Mouse (Mus musculus) fat pad, adult 2 months (tissue): ENCODE data around the gene Mospd3.

Source experiments
- DNase-seq: peaks from one replicate; pipeline ENCODE4 v3.0.0-alpha.2; 2011; ENCODE audit warnings: low read depth, low spot score; ENCODE audit errors: extremely low read depth

The Mospd3 gene

GRCm38 (mm10) chr5:137583670-137584169 is 17.1 kb downstream of the Mospd3 start:
- DNase-seq, result no peak

DNA sequence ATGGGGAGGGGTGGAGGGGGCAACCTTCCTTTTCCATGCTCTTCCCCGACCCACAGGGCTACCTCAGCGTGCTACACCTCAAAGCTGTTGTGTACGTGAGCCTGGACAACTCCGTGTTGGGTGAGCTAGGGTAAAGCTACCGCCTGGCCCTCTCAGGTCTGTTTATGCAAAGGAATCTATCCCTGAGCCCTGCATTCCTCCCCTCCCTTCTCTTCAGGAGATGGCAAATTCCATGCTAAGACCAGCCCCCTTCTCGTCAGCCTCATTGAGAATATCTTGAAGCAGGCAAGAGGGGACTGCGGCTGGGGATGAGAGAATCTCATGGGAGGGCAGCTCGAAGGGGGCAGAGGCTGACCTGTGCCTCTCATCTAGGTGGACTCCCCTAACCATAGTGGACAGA is 18.2 kb downstream of the Mospd3 start:
- no peak for DNase-seq

DNA sequence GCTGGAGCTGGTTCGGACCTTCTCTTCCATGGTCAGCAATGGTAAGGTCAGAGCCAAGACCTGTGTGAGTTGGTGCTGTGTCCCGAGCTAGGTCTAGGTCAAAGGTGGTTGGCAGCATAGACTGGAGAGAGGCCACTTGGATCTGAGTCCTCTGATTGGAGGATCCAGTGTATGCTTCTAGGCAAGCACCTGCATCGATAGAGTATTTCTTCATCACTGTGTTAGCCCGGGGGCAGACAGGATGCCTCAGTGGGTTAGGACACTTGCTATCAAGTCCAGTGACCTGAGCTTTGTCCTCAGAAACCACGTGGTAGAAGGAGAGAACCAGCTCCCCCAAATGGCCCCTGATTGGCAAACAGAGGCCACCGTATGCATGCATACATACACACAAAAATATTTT is 20.6 kb downstream of the Mospd3 start:
- no peak for DNase-seq

DNA sequence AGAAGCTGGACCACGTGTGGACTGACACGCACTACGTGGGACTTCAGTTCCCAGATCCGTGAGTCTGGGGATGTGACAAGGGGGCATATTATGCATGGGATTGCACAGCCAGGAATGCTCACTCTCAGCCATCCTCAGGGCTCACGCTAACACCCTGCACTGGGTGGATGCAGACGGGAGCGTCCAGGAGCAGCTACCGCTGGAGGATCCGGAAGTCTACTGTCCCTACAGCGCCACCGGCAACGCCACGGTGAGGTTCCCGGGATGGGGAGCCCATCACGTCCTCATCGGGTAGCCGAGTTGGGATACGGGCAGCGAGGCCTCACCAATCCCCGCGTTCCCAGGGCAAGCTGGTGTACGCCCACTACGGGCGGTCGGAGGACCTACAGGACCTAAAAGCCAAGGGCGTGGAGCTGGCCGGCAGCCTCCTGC is 26.4 kb downstream of the Mospd3 start:
- DNase-seq, result no peak

- no peak for DNase-seq
These were observed 29.9 kb downstream of the Mospd3 start for GRCm38 (mm10) chr5:137570691-137571586.

DNA sequence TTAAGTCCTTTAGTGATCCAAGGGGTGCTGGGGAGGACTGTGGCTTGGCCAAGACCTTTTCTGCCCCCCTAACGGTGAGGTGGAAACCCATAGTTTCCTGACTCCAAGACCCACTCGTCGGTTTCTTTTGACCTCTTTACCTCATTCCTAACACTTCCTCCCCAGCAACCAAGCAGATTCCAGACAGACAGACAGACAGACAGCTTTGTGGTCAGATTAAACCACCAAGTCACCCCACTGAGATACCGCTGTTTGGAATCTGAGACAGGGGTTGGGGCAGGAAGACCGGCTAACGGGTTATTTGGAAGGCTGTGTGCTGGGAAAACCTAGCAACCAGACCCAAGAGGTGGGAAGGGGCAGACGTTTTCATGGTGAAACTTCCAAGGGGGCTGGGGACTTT is 30.7 kb downstream of the Mospd3 start:
- DNase-seq, result no peak

DNA sequence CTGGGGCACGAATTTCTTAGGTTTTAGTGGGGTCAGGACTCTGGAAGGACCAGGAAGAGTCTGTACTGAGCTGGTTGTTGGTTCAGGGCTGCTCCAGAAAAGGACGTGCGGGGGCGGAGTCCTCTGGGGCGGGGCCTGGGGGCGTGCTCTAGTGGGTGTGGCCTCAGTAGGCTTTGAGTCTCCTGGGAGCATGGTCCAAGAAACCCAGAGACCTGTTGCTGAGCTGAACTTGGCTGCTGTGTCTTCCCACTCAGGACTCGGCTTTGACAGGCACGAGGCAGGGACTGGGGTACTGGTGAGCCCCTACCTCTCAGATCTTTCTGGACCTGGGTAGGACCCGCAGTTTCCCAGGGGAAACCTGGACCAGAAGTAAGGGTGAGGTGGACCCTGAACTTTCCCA is 31.2 kb downstream of the Mospd3 start, which contains the start of gene Tfr2:
TSS of gene Tfr2 (plus strand) at position 176 of the 400 bp plus-strand sequence.
- DNase-seq, result no peak

DNA sequence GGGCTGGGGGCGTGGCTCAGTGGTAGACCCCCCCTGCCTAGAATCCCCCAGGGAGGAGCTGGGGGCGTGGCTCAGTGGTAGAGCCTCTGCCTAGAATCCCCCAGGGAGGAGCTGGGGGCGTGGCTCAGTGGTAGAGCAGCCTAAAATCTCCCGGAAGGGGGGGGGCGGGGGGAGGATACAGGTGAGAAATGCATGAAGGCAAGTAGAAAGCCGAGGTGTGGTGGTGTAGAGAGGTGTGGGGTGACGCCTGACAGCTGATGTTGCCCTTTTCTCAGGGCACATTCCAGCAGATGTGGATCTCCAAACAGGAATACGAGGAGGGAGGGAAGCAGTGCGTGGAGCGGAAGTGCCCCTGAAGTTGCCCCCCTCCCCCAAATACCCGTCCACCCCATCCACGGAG is 31.8 kb downstream of the Mospd3 start:
- DNase-seq, result no peak

- DNase-seq, result no peak
These were observed 32.5 kb downstream of the Mospd3 start for GRCm38 (mm10) chr5:137568223-137568798.

GRCm38 (mm10) chr5:137566416-137566815 is 34.4 kb downstream of the Mospd3 start:
- DNase-seq, result no peak

DNA sequence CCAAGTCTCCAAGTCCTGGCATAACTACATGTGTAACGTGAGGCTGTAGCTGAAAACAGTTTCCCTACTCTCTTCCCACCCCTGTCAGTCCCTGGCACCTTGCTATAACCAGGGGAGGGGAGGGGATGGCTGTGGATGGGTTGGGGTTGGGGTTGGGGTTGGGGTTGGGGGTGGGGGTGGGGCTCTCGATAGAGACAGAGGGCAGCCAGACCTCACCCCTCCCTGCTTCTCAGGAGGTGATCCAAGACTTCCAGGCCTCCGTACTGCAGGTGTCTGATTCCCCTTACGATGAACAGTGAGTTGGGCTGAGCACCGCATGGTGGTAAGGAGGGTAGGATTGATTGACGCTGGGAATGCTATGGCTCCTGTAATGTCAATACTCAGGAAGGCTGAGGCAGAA is 35.1 kb downstream of the Mospd3 start:
- DNase-seq, result no peak

- DNase-seq, result no peak
These were observed 37.9 kb downstream of the Mospd3 start for GRCm38 (mm10) chr5:137562965-137563364.

GRCm38 (mm10) chr5:137561556-137561955 is 39.3 kb downstream of the Mospd3 start:
- DNase-seq, result no peak

- DNase-seq, result no peak
These were observed 47.0 kb downstream of the Mospd3 start for GRCm38 (mm10) chr5:137553898-137554297.

GRCm38 (mm10) chr5:137553411-137553837 is 47.4 kb downstream of the Mospd3 start, which contains the start of gene Actl6b:
Gene Actl6b (plus strand): TSS chr5:137553517.
- DNase-seq, result no peak

DNA sequence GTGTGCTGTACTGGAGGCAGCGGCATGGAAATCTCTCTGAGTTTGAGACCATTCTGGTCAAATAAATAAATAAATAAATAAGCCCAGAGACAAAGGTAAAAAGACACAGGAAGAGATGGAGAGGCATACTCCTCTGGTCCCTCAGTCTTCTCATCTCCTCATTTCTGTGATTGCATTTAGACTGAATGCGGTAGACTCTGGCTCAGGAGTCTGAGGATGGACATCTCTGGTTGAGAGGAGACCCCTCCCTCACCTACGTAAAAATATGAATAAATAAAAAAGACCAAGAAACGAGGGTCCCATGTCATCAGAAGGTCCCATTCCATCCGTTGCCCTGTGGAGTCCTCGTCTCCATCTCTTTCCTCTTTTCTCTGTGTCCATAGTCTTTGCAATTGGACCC is 47.9 kb downstream of the Mospd3 start:
- DNase-seq, result no peak

DNA sequence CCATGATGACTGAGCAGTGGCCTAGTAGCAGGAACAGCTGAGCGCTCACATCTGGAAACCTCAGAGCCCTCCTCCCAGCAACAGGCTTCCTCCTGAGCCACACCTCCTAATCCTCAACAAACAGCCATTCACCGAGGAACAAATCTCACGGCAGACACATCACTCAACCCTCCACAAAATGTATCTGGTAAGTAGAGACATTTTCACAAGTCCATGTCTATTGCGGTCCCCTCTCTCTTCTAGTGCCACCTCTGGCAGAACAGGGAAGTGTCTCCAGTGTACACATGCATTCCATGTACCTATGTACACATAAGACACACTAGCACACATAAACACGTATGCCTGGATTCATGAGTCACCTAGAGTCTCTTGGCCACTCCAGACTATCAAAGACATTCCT is 49.7 kb downstream of the Mospd3 start:
- DNase-seq, result no peak

DNA sequence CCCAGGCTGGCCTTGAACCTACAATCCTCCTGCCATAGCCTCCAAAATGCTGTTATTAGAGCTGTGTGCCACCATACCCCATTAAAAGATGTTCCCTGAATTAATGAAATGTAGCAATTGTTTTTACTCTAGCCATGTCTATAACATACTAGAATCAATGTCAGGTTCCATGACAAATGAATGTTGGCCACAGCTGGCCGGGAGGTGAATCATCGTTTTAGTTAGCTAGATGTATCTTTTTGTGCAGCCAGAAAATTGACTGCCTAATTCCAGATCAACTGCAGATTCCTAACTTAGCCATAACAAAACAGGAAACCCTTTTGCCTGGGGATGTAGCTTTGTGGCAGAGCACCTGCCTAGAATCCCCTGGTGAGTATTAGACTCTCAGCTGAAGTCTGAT is 51.0 kb downstream of the Mospd3 start:
- DNase-seq, result no peak
